Mouse (Mus musculus) intestine, postnatal 0 days (tissue): Measurements from ENCODE around the gene Ky. TPM values are rescaled to one million over a fixed set of nuclear protein-coding genes. Genes with fewer than 3 reads are reported as not detected.

Source experiments
- ATAC-seq: fragments of 200-750 bp; cut with Nextera tagmentation; 2 replicates; pipeline ENCODE4 v1.8.0; 2017; ENCODE audit warnings: mild to moderate bottlenecking, moderate TSS enrichment, moderate library complexity
- H3K27ac ChIP-seq: fragments of 300-500 bp; sonication (generic); 2 replicates; pipeline ENCODE4 v1.5.1; 2014; ENCODE audit warnings: mild to moderate bottlenecking, low read depth, low read length, moderate library complexity
- H3K27me3 ChIP-seq: fragments of 300-500 bp; sonication (generic); replicated peaks from 2 replicates; pipeline ENCODE4 v1.6.1; 2014; ENCODE audit warnings: low read length, mixed read lengths; ENCODE audit not compliant: control insufficient read depth, insufficient read depth
- H3K36me3 ChIP-seq: fragments of 300-500 bp; sonication (generic); 2 replicates; pipeline ENCODE4 v1.6.1; 2014; ENCODE audit warnings: mild to moderate bottlenecking, moderate library complexity; ENCODE audit not compliant: control insufficient read depth, insufficient read depth
- H3K4me1 ChIP-seq: fragments of 300-500 bp; sonication (generic); replicated peaks from 2 replicates; pipeline ENCODE4 v1.6.1; 2014; ENCODE audit warnings: antibody characterized with exemption, low read length, mixed read lengths; ENCODE audit not compliant: control insufficient read depth, insufficient read depth
- H3K4me2 ChIP-seq: fragments of 300-500 bp; sonication (generic); replicated peaks from 2 replicates; pipeline ENCODE4 v1.6.1; 2014; ENCODE audit warnings: low read depth, mild to moderate bottlenecking, moderate library complexity
- H3K4me3 ChIP-seq: fragments of 300-500 bp; sonication (generic); 2 replicates; pipeline ENCODE4 v1.5.1; 2014; ENCODE audit warnings: low read depth, low read length
- H3K9ac ChIP-seq: fragments of 300-500 bp; sonication (generic); 2 replicates; pipeline ENCODE4 v1.6.1; 2014; ENCODE audit warnings: mild to moderate bottlenecking, low read depth, low read length
- H3K9me3 ChIP-seq: fragments of 300-500 bp; sonication (generic); 2 replicates; pipeline ENCODE4 v1.6.1; 2016; ENCODE audit warnings: mixed run types; ENCODE audit not compliant: control insufficient read depth
- CTCF ChIP-seq: sonication (generic); IDR thresholded peaks from 2 replicates; pipeline ENCODE4 v1.5.1; 2016; ENCODE audit warnings: low read depth, mild to moderate bottlenecking, control low read depth, antibody characterized with exemption, moderate library complexity
- WGBS: fragments of 180-500 bp; shearing (Covaris S2); extraction: QIAGEN DNeasy Blood & Tissue Kit; methylation state at CpG from one replicate; pipeline ENCODE4 v1.1.7; 2014; 5-methylcytosine and 5-hydroxymethylcytosine counted together
- polyA plus RNA-seq: library from polyadenylated mRNA; unstranded; fragments of >200 nt; fragmentation: Nextera tagmentation; extraction: Ambion mirVana; gene quantifications from 2 replicates; pipeline ENCODE4 v1.2.1, GENCODE M21; 2015

Ky gene
- polyA plus RNA-seq, 1 experiment from 2014 or later: 0.10 TPM

DNA sequence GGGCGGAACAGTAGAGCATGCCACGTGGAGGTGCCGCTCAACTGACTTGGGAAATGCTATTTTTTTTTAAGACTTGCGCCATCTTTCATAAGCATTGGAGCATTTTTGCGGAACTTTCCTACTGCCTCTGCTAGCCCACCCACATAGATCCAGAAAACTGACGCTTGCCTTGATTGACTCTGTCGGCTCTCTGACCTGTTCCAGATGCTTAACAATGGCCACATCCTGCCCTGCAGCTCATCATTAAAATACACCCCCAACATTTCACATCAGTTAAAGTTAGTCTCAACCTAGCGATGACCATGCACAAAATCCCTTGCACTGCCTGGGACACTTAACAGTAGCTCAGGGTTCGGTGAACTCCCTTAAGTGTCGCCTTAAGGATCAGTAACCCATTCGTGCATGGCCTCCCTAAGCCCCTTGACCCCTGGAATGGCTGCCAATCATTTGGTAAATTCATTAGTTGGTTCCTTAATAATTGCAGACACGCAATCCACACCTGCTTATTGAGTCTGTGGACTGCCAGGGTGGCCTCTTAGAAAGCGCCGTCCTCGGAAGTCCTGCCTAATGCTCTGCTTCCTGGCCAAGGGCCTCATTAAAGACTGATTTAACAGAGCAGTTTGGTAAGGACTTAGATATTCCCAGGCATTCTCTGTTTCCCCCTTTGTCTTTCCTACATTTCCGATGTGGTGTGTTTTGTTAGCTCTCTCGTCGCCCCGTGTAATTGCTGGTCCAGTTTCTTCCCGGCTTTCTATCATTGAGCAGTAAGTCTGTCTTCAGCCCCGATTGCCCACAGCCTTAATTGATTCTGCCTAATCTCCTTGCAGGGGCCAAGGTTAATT lies 25.7 kb downstream of the Ky start:
- Histone ChIP-seq H3K4me1 (no peaks in the 10 kb centered on the region), H3K9me3 (no peaks in the 10 kb centered on the region), H3K4me3 (no peak overlapping the region), H3K27ac (no peak overlapping the region), H3K36me3 (no peaks in the 10 kb centered on the region), H3K4me2 (no peak overlapping the region), H3K27me3 (no peaks in the 10 kb centered on the region), H3K9ac (no peak overlapping the region)
- TF ChIP-seq CTCF: no peak
- 70% methylated on average over 21 of the region's 21 CpGs for WGBS
- ATAC-seq: no peak

DNA sequence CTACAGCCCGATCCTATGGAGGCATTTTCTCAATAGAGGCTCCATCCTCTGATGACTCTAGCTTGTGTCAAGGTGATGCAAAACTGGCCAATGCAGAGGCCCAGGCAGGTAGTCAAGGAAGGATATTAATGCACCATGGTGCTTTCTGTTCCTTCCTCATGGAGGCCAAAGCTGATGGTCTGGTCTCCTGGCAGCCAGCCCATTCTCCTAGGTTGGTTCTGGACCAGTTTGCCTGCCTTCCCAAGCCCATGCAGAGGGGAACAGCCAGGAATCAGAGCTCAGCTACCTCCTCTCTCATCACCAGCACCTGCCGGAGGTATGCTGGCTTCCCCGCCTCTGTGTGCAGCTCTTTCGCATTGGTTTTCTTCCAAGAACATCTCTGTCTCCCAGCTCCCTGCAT lies 31.4 kb downstream of the Ky start:
- no peaks in the 10 kb centered on the region for H3K27me3 ChIP-seq
- no peak for ATAC-seq

DNA sequence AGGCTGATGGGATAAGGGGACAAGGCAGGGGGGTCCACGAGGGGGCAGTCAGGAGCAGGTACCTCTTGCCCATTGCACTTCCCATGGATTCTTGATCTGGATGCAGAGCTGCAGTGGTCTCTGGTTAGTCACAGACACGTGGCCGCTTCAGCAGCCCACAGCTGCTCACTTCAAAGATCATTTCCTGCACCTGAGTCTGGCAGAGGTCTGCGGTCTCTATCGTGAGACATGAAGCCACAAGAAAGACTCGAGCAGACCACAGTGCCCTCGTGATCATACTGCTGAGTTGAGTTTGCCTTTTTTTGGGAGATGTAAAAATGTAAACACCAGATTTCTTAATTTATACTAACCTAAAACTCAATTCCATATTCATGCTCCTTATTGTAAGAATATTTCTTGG lies 34.1 kb downstream of the Ky start:
- Histone ChIP-seq H3K9me3 (no peaks in the 10 kb centered on the region), H3K36me3 (no peaks in the 10 kb centered on the region), H3K27me3 (no peaks in the 10 kb centered on the region), H3K9ac (no peak overlapping the region), H3K4me1 (no peaks in the 10 kb centered on the region), H3K4me2 (no peak overlapping the region), H3K27ac (no peak overlapping the region), H3K4me3 (no peak overlapping the region)
- 59% methylated on average over 7 of the region's 7 CpGs for WGBS
- no peak for TF ChIP-seq CTCF
- ATAC-seq: no peak

More for the DNA sequence above, 31.4 kb downstream of the Ky start:
- Histone ChIP-seq H3K9ac (no peak overlapping the region), H3K36me3 (no peaks in the 10 kb centered on the region), H3K4me3 (no peak overlapping the region), H3K4me2 (no peak overlapping the region), H3K9me3 (no peaks in the 10 kb centered on the region), H3K4me1 (no peaks in the 10 kb centered on the region), H3K27ac (no peak overlapping the region)
- WGBS: 89% methylated on average over 4 of the region's 4 CpGs
- TF ChIP-seq CTCF: no peak

DNA sequence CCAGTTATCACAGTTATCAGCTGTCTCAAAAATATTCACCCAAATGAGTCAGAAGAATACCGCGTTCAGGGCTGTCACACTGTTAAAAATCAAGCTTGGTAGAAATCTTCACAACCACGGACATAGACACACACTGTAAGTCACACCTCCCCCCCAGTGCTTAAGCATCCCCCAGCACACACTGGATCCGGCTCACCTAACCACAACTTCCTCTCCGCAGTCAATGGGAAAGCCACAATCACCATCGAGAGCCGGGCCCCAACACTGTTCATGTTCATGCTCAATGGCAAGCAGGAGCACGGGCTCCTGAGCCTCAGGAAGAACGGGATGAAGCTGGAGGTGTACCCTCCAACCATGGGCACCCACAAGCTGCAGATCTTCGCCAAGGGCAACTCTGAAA lies 36.1 kb downstream of the Ky start:
- H3K36me3 ChIP-seq: no peaks in the 10 kb centered on the region

GRCm38 (mm10) chr9:102542540-102542939 lies 37.0 kb downstream of the Ky start:
- 70% methylated on average over 8 of the region's 8 CpGs for WGBS
- Histone ChIP-seq H3K9ac (no peak overlapping the region), H3K4me3 (no peak overlapping the region), H3K27ac (no peak overlapping the region), H3K9me3 (no peaks in the 10 kb centered on the region), H3K4me1 (no peaks in the 10 kb centered on the region), H3K27me3 (peaks cover 8% of the 10 kb centered on the region; the same call in 1 of the 2 replicates), H3K36me3 (no peaks in the 10 kb centered on the region), H3K4me2 (no peak overlapping the region)
- no peak for TF ChIP-seq CTCF
- ATAC-seq: no peak

More for the DNA sequence above, 36.1 kb downstream of the Ky start:
- no peak overlapping the region for H3K4me3 ChIP-seq
- no peak for TF ChIP-seq CTCF
- no peaks in the 10 kb centered on the region for H3K4me1 ChIP-seq
- no peaks in the 10 kb centered on the region for H3K9me3 ChIP-seq
- H3K9ac ChIP-seq: no peak overlapping the region
- H3K27ac ChIP-seq: no peak overlapping the region
- H3K27me3 ChIP-seq: peaks cover 3% of the 10 kb centered on the region; the same call in 1 of the 2 replicates
- 83% methylated on average over 10 of the region's 10 CpGs for WGBS
- ATAC-seq: no peak
- H3K4me2 ChIP-seq: no peak overlapping the region

DNA sequence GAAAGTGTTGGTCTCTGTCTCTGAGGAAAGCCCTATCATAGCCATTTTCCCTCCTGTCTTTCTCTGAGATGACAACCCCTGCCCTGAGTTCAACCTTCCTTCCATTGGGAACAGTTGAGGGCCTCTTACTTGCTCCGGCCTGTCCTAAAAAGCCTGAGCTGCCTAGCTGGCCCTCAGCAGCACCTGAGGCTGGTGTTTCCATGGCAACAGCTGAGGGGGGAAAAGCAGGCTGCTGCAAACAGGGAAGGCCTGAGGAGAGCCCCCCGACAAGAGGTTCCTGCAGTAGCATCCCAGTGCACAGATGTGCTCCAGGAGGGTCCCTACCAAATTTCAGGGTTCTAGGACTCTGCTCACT lies 38.2 kb downstream of the Ky start:
- Histone ChIP-seq H3K27ac (no peak overlapping the region), H3K9ac (no peak overlapping the region), H3K4me2 (no peak overlapping the region), H3K4me1 (no peaks in the 10 kb centered on the region), H3K27me3 (peaks cover 8% of the 10 kb centered on the region; the same call in 1 of the 2 replicates), H3K4me3 (no peak overlapping the region), H3K9me3 (no peaks in the 10 kb centered on the region), H3K36me3 (no peaks in the 10 kb centered on the region)
- no peak for TF ChIP-seq CTCF
- ATAC-seq: no peak
- 73% methylated on average over 2 of the region's 2 CpGs for WGBS
